Mouse (Mus musculus) urinary bladder, postnatal 25 days (tissue): Measurements from ENCODE around the gene BC080695.
"Not testable (repeated sequence)": the region's sequence is repeated elsewhere in the genome, so short reads cannot be mapped to it uniquely, and the experiment has no call there.

Experiments
- DNase-seq: peaks from one replicate; pipeline ENCODE4 v3.0.0; 2022; ENCODE audit warnings: low spot score

BC080695 gene

DNA sequence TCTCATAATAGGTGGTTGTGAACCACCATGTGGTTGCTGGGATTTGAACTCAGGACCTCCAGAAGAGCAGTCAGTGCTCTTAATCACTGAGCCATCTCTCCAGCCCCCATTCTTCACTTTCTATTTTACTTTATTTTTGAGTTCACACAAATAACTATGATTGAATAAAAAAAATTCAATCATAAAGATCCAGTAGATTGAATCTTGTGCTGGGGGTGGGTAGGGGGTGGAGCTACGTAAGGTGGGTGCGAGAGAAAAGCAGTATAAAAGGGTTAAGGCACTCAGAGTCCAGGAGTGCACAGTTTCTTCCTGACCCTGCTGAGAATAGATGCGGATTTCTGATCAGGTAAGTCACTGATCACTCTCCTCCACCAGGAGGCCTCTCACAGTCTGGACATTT is at the start of gene BC080695, which contains the start of gene Gm13057:
Gene BC080695 (plus strand): TSS at position 301 of the 400 bp plus-strand sequence.
Gene Gm13057 (plus strand): TSS at position 310 of the 400 bp plus-strand sequence.
- DNase-seq = not testable (repeated sequence)

DNA sequence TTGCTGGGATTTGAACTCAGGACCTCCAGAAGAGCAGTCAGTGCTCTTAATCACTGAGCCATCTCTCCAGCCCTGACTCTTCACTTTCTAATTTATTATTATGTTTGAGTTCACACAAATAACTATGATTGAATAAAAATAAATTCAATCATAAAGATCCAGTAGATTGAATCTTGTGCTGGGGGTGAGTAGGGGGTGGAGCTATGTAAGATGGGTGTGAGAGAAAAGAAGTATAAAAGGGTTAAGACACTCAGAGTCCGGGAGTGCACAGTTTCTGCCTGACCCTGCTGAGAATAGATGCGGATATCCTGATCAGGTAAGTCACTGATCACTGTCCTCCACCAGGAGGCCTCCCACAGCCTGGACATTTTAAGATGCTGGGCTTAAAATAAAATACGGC is 40.5 kb upstream of the BC080695 start, which contains the start of gene Gm13043:
Gene Gm13043 (plus strand): TSS at position 301 of the 400 bp plus-strand sequence.
- DNase-seq = no peak

GRCm38 (mm10) chr4:143535654-143536053 is 15.8 kb upstream of the BC080695 start, which contains the start of gene Gm13040:
TSS of gene Gm13040 (plus strand) at chr4:143535954.
- not testable (repeated sequence) for DNase-seq

GRCm38 (mm10) chr4:143611927-143612326 is 60.4 kb downstream of the BC080695 start:
- not testable (repeated sequence) for DNase-seq

GRCm38 (mm10) chr4:143614703-143615102 is 63.2 kb downstream of the BC080695 start, which contains the start of gene Gm13083:
TSS of gene Gm13083 (plus strand) at chr4:143615003.
- DNase-seq = not testable (repeated sequence)

GRCm38 (mm10) chr4:143618101-143618500 is 66.6 kb downstream of the BC080695 start:
- not testable (repeated sequence) for DNase-seq
